Mouse (Mus musculus) kidney, postnatal 14 days (tissue): ENCODE measurements around the gene Ces1c.

Experiments used
- DNase-seq: peaks from one replicate; pipeline ENCODE4 v3.0.0; 2022; ENCODE audit warnings: mixed read lengths

The Ces1c gene

DNA sequence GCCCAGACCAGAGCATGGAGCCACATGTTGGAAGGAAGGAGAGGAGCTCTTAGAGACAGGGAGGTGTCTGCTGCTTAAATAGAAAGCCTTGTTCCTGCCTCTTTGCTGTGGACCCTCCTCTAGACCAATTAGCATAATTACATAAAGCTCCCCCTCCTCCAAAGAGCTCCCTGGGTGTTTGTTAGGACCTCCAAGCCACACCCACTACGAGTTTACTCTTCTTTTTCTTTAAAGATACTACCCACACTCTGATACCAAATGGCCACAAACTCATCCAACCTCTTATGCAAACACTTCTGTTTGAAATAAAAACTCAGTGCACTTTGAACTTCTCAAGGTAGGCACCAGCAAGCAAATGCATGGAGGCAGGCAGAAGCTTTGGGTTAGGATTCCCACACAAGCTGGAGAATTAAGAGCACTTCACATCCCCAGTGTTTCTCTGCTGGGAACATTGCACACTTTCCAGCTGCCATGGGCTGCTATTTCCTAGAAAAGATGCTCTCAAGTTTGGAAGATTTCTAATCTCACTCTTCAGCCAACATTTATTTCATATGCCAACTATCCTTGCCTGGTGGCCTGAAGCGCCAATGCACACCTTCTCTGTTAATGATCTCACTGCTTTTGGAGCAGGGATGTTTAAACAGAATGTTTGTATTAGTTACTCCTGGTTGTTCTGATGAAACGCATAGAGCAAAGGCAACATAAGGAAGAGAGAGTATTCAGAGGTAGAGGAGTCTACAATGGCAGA lies at the start of gene Ces1c:
TSS of gene Ces1c (minus strand) at position 51 of the 748 bp plus-strand sequence.
- DNase-seq = no peak

DNA sequence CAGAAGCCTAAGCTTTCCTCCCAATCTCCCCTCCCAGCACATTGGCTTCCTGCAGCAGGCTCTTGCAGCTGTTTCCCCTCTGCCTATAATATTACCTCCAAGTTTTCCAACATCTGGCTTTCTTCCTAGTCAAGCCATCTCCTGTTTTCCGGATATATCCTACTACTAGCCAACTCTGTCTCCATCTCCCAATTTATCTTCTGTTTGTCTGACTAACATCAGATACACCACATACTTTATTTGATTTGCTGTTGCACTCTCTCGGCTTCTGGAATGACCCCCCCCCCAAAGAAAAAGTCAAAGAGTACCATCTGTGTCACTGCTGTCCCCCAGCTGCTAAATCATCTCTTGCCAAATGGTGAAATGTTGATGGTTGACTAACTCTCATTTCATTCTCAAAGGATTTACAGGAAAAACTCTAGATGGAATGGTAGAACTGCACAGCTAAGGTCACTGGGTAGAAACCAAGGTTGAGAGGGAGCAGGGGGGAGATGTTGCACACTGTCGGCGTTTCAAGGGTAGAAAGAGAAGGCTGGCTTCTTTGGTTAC lies 49.6 kb upstream of the Ces1c start:
- no peak for DNase-seq

- no peak for DNase-seq
Measured at GRCm38 (mm10) chr8:93176593-93176992, 45.5 kb upstream of the Ces1c start.

- no peak for DNase-seq
Measured at GRCm38 (mm10) chr8:93174554-93174953, 43.5 kb upstream of the Ces1c start.

GRCm38 (mm10) chr8:93171846-93172590 lies 40.9 kb upstream of the Ces1c start:
- DNase-seq = peak; percentile 9

GRCm38 (mm10) chr8:93163363-93163762 lies 32.3 kb upstream of the Ces1c start:
- DNase-seq = no peak

GRCm38 (mm10) chr8:93151401-93151800 lies 20.3 kb upstream of the Ces1c start:
- DNase-seq = no peak

GRCm38 (mm10) chr8:93147331-93147730 lies 16.2 kb upstream of the Ces1c start:
- no peak for DNase-seq

DNA sequence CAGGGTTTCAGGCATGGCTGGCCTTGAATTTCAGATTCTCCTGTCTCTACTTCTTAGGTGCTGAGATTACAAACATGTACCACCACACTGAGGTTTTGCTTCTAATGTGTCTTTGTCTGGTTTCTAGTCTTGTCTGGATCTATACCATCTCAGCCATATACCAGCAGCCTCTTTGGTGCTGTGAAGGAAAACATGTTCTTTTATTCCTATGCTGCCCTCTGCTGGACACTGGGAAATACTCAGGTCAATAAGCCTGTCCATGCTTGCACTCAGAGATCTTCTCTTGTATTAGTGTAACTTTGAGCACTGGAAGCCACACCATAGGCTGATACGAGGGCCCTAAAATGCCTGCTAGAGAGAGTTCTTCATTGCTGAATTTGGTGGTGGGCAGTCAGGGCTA lies 9.6 kb upstream of the Ces1c start:
- peak; percentile 62 for DNase-seq

DNA sequence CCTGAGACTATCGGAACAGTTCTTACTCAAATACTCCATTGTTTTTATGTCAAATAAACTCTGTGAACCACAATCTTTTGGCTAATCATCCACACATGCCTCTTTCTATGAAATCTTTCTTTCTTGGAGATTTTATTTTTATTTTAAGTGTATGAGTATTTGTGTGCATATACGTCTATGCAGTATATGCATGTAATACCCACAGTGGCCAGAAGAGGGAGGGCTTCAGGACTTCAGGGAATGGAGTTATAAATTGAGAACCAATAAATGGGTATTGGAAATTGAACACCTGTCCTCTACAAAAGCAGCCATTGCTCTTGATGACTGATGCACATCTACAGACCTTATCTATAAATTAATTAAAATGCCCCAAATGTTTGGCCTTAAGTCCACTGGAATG lies 1.1 kb upstream of the Ces1c start:
- no peak for DNase-seq

GRCm38 (mm10) chr8:93126476-93126875 lies 4.6 kb downstream of the Ces1c start:
- DNase-seq = peak; percentile 2

DNA sequence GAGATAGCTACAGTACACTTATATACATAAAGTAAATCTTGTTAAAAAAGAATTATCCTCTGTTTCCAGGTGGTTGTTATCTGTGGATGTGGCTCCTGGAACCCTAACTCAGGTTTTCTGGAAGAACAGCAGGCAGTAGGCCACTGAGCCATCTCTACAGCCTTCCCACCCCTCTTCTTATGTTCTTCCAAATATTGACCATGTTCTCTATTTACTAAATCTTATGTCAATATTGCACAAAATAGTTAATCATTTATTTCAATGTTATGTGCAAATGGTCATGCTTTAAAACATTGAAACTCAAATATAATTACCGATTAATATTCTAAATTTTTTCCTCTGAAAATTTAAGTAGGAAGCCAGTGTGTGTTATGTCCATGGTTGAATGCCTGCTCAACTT lies 9.1 kb downstream of the Ces1c start:
- DNase-seq = no peak

- peak; percentile 44 for DNase-seq
Measured at GRCm38 (mm10) chr8:93095376-93095775, 35.7 kb downstream of the Ces1c start.

- no peak for DNase-seq
Measured at GRCm38 (mm10) chr8:93091324-93091723, 39.8 kb downstream of the Ces1c start.

- no peak for DNase-seq
Measured at GRCm38 (mm10) chr8:93088686-93089122, 42.4 kb downstream of the Ces1c start.

DNA sequence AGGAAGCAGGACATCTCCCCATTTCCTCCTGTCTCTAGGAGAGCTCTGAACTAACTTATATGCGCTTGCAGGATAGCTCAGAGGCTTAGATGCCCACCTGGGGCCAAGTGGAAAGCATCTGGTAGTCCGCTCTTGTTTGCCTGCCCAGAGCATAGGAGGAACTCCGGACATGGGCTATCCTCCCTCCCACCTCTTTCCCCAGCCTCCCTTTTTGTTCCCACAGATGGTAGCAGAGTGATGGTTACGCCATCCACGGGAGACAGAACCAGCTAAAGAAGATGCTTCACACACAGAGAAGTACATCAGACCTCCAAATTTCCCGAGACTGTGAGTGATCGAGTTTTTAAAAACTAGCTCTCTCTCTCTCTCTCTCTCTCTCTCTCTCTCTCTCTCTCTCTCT lies 42.9 kb downstream of the Ces1c start:
- DNase-seq = no peak

GRCm38 (mm10) chr8:93079887-93080286 lies 51.2 kb downstream of the Ces1c start, which contains the start of gene Ces1b:
TSS of gene Ces1b (minus strand) at chr8:93080017.
- no peak for DNase-seq

DNA sequence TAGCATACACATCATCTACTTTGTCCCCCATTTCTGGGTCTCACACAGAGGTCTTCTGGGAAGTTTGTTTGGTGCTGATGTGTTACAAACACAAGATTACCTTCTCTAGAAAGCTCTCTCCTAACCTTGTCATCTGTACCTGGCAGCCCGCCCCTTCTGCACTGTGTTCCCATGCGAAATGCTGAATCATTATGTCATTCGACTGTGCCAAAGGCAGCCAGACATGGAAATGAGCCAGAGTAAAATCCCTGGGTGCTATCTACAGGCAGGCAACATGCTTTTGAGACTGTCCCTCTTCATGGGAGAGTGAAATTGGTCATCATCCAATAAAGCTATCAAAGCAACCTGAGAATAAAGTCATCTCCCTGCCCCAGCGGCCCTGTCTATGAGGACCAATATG lies 55.8 kb downstream of the Ces1c start:
- DNase-seq = no peak

DNA sequence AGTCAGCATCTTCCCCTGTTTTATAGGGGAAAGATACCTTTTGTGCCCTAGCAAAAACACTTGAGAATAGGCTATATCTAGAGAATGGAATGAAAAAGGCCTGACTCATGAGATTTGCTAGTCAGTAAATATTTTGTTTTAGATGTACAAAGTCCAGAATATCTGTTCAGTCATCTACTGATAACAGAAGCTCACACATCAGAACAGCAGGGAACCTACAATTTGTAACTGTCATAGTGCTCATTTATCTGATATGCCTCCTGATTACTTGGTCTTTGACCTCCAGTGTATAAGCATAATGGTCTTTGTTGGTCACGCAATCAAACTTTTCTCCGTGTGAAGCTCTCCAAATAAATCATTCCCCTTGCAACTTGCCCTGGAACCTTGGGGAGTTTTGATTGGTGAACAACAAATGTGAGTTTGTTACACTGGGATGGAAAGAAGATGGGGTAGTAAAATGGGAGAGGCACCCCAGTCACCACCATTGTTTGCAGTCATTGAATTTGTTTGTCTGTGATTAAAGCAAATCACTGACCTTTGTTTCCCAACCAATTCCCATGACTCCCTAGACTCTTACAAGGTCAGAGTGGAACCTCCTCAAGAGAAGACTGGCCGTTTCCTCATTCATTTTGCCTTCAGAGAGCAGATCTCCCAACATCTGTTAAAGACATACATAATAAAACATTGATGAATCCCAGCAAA lies 67.5 kb downstream of the Ces1c start:
- no peak for DNase-seq

- peak; percentile 56 for DNase-seq
Measured at GRCm38 (mm10) chr8:93059185-93059584, 71.9 kb downstream of the Ces1c start.

DNA sequence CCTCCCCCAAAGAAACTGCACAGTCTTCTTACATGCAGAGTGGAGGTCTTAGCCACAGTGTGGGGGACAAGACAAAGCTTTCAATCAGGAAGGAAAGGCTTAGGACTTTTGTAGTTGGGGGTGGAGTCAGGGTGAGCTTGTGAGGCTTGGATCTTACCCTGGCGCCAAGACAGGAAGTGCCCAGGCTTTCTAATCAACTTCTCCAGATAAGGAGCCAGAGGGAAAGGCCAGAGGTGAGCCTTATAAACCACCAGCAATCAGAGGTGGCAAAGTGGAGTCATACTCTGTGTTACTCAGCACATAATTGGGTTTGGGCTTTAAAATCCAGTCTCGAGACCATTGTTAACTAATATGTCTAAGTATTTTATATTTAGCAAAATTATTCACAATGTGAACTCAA lies 75.8 kb downstream of the Ces1c start:
- DNase-seq = no peak
